Mouse (Mus musculus) MEL (cell line): ENCODE data around the gene Nsun5. TPM values are rescaled to one million over a fixed set of nuclear protein-coding genes. Genes with fewer than 3 reads are reported as not detected.

Source experiments
- DNase-seq: peaks from one replicate; pipeline ENCODE4 v3.0.0; 2011; ENCODE audit warnings: low read depth, low spot score
- H3K27ac ChIP-seq: 2 replicates; pipeline ENCODE4 v1.5.1; 2012; ENCODE audit warnings: low read depth, mild to moderate bottlenecking, control low read depth, low read length, moderate library complexity; ENCODE audit not compliant: control insufficient read depth
- H3K27me3 ChIP-seq, 2 experiments: fragments of 150-350 bp in 1 of 2; sonication (generic) in 1 of 2; 2 replicates each; pipeline ENCODE4 v1.6.1; 2012; ENCODE audit warnings: low read length in 2 of 2, mild to moderate bottlenecking in 2 of 2, improper control_type of control experiment in 1 of 2, moderate library complexity in 1 of 2; ENCODE audit not compliant: insufficient read depth in 2 of 2, control insufficient read depth in 1 of 2
- H3K36me3 ChIP-seq, 2 experiments: 2 replicates each; pipeline ENCODE4 v1.6.1; 2012 to 2014; ENCODE audit warnings: low read length in 2 of 2, improper control_type of control experiment in 1 of 2, inconsistent platforms in 1 of 2, mild to moderate bottlenecking in 1 of 2; ENCODE audit not compliant: insufficient read depth in 2 of 2, control insufficient read depth in 1 of 2
- H3K4me1 ChIP-seq, 2 experiments: fragments of 150-350 bp in 1 of 2; sonication (generic) in 1 of 2; 2 replicates each; pipeline ENCODE4 v1.6.1; 2012; ENCODE audit warnings: low read length in 2 of 2, improper control_type of control experiment in 1 of 2, mild to moderate bottlenecking in 1 of 2; ENCODE audit not compliant: insufficient read depth in 2 of 2, control insufficient read depth in 1 of 2
- H3K4me3 ChIP-seq, 2 experiments: fragments of 150-350 bp in 1 of 2; sonication (generic) in 1 of 2; 2 replicates each; pipeline ENCODE4 v1.5.1; 2012; ENCODE audit warnings: low read depth in 2 of 2, low read length in 2 of 2, mild to moderate bottlenecking in 2 of 2, moderate library complexity in 2 of 2, control low read depth in 1 of 2, improper control_type of control experiment in 1 of 2; ENCODE audit not compliant: control insufficient read depth in 1 of 2, insufficient read depth in 1 of 2
- H3K79me2 ChIP-seq: 2 replicates; pipeline ENCODE4 v1.6.1; 2012; ENCODE audit warnings: mild to moderate bottlenecking, low read length, moderate library complexity; ENCODE audit not compliant: control insufficient read depth, poor library complexity, insufficient read depth
- H3K9ac ChIP-seq: 2 replicates; pipeline ENCODE4 v1.6.1; 2012; ENCODE audit warnings: low read depth, mild to moderate bottlenecking, control low read depth, low read length, moderate library complexity; ENCODE audit not compliant: control insufficient read depth, poor library complexity, severe bottlenecking
- H3K9me3 ChIP-seq: fragments of 150-350 bp; sonication (generic); replicated peaks from 2 replicates; pipeline ENCODE4 v1.6.1; 2012; ENCODE audit warnings: mild to moderate bottlenecking, low read length, improper control_type of control experiment, moderate library complexity; ENCODE audit not compliant: insufficient read depth
- CHD1 ChIP-seq: IDR thresholded peaks from 2 replicates; pipeline ENCODE4 v1.6.1; 2012; ENCODE audit warnings: low read depth, mild to moderate bottlenecking, inconsistent platforms, low read length, improper control_type of control experiment
- CTCF ChIP-seq, 3 experiments: IDR thresholded peaks in 2 of 3; conservative IDR thresholded peaks in 1 of 3; 2 replicates each; pipeline ENCODE4 v1.5.1; 2011 to 2012; ENCODE audit warnings: low read length in 3 of 3, low read depth in 2 of 3, mild to moderate bottlenecking in 2 of 3, improper control_type of control experiment in 1 of 3, inconsistent platforms in 1 of 3, mixed read lengths in 1 of 3, moderate library complexity in 1 of 3; ENCODE audit not compliant: control insufficient read depth in 1 of 3, insufficient read depth in 1 of 3, poor library complexity in 1 of 3, severe bottlenecking in 1 of 3
- ETS1 ChIP-seq: IDR thresholded peaks from 2 replicates; pipeline ENCODE4 v1.6.1; 2012; ENCODE audit warnings: low read depth, mild to moderate bottlenecking, inconsistent platforms, low read length, improper control_type of control experiment, moderate library complexity
- HCFC1 ChIP-seq: IDR thresholded peaks from 2 replicates; pipeline ENCODE4 v1.6.1; 2012; ENCODE audit warnings: low read depth, mild to moderate bottlenecking, inconsistent platforms, low read length, improper control_type of control experiment, moderate library complexity
- JUND ChIP-seq: IDR thresholded peaks from 2 replicates; pipeline ENCODE4 v1.6.1; 2011; ENCODE audit warnings: low read depth, mild to moderate bottlenecking, improper control_type of control experiment, low read length
- MAX ChIP-seq: IDR thresholded peaks from 2 replicates; pipeline ENCODE4 v1.6.1; 2011; ENCODE audit warnings: low read length, improper control_type of control experiment
- MYB ChIP-seq: IDR thresholded peaks from 2 replicates; pipeline ENCODE4 v1.6.1; 2011; ENCODE audit warnings: mild to moderate bottlenecking, low read depth, low read length, improper control_type of control experiment
- MYC ChIP-seq: IDR thresholded peaks from 2 replicates; pipeline ENCODE4 v1.6.1; 2011; ENCODE audit warnings: low read depth, mild to moderate bottlenecking, low read length, improper control_type of control experiment, moderate library complexity
- POLR2A ChIP-seq, 2 experiments: IDR thresholded peaks; 2 replicates each; pipeline ENCODE4 v1.6.1; 2011 to 2012; ENCODE audit warnings: low read length in 2 of 2, mild to moderate bottlenecking in 2 of 2, control low read depth in 1 of 2, improper control_type of control experiment in 1 of 2, low read depth in 1 of 2, moderate library complexity in 1 of 2; ENCODE audit not compliant: control insufficient read depth in 1 of 2, insufficient read depth in 1 of 2, poor library complexity in 1 of 2
- POLR2AphosphoS2 ChIP-seq: IDR thresholded peaks from 2 replicates; pipeline ENCODE4 v1.6.1; 2011; ENCODE audit warnings: low read length, improper control_type of control experiment
- RCOR1 ChIP-seq: IDR thresholded peaks from 2 replicates; pipeline ENCODE4 v1.6.1; 2012; ENCODE audit warnings: low read depth, mild to moderate bottlenecking, inconsistent platforms, low read length, improper control_type of control experiment
- SIN3A ChIP-seq: IDR thresholded peaks from 2 replicates; pipeline ENCODE4 v1.6.1; 2012; ENCODE audit warnings: low read length, improper control_type of control experiment, inconsistent platforms
- TBP ChIP-seq: IDR thresholded peaks from 2 replicates; pipeline ENCODE4 v1.8.0; 2011; ENCODE audit warnings: low read depth, low read length, improper control_type of control experiment
- TCF12 ChIP-seq: IDR thresholded peaks from 2 replicates; pipeline ENCODE4 v1.6.1; 2014; ENCODE audit warnings: low read depth, mild to moderate bottlenecking, inconsistent platforms, low read length, improper control_type of control experiment, moderate library complexity
- UBTF ChIP-seq: IDR thresholded peaks from 2 replicates; pipeline ENCODE4 v1.6.1; 2012; ENCODE audit warnings: low read depth, mild to moderate bottlenecking, inconsistent platforms, low read length, improper control_type of control experiment, moderate library complexity, borderline replicate concordance; ENCODE audit not compliant: insufficient read depth
- USF1 ChIP-seq: IDR thresholded peaks from 2 replicates; pipeline ENCODE4 v1.6.1; 2014; ENCODE audit warnings: low read depth, mild to moderate bottlenecking, inconsistent platforms, low read length, improper control_type of control experiment, moderate library complexity
- USF2 ChIP-seq, 2 experiments: IDR thresholded peaks; 2 replicates each; pipeline ENCODE4 v1.6.1; 2011 to 2012; ENCODE audit warnings: improper control_type of control experiment in 2 of 2, low read length in 2 of 2, borderline replicate concordance in 1 of 2, inconsistent platforms in 1 of 2, low read depth in 1 of 2, mild to moderate bottlenecking in 1 of 2; ENCODE audit not compliant: insufficient read depth in 1 of 2
- ZMIZ1 ChIP-seq: IDR thresholded peaks from 2 replicates; pipeline ENCODE4 v1.6.1; 2012; ENCODE audit warnings: low read depth, mild to moderate bottlenecking, inconsistent platforms, low read length, improper control_type of control experiment, moderate library complexity
- polyA plus RNA-seq, 2 experiments: library from polyadenylated mRNA; stranded (reverse) in 1 of 2; unstranded in 1 of 2; fragments of >175 nt in 1 of 2; fragments of >200 nt in 1 of 2; gene quantifications; 2 replicates each; pipeline versions ENCODE4 v1.2.1 to v1.2.4; 2012; ENCODE audit warnings: low replicate concordance in 2 of 2, low read depth in 1 of 2; ENCODE audit not compliant: insufficient read length in 2 of 2, insufficient read depth in 1 of 2, missing spikeins in 1 of 2
- total RNA-seq: library from RNA; depleted of rRNA; stranded (reverse); fragments of 300-350 nt; gene quantifications from 2 replicates; pipeline ENCODE4 v1.2.3, GENCODE M21; 2012

Gene Nsun5
- total and polyA plus RNA-seq, 3 experiments = 90.0 to 178 (median 97.5) TPM

- TF ChIP-seq TBP (peak; percentile 59; the same call in 1 of the 2 replicates), POLR2AphosphoS2 (no peak), ETS1 (peak; percentile 38; the same call in 1 of the 2 replicates), MYB (0 out of 2 replicates have a peak, but pooled peaks have one; percentile 51), MAX (0 out of 2 replicates have a peak, but pooled peaks have one; percentile 24), CTCF (IDR thresholded peaks at IDR 0.05 in 2 of 3, conservative IDR thresholded peaks at IDR 0.05 in 1 of 3; ENCODE audit: control insufficient read depth in 1 of 3, insufficient read depth in 1 of 3, low read depth in 2 of 3, low read length in 3 of 3, poor library complexity in 1 of 3, severe bottlenecking in 1 of 3) (peak; percentile 61 to 86 (median 80)), CHD1 (no peak), TCF12 (peak; percentile 66), RCOR1 (peak; percentile 59), POLR2A (IDR thresholded peaks at IDR 0.05; ENCODE audit: control insufficient read depth in 1 of 2, insufficient read depth in 1 of 2, low read depth in 1 of 2, low read length in 2 of 2, poor library complexity in 1 of 2) (no peak), USF1 (no peak), ZMIZ1 (no peak), JUND (no peak), UBTF (no peak), MYC (peak; percentile 74; the same call in 1 of the 2 replicates), USF2 (IDR thresholded peaks at IDR 0.05; ENCODE audit: borderline replicate concordance in 1 of 2, insufficient read depth in 1 of 2, low read depth in 1 of 2, low read length in 2 of 2) (no peak)
Measured at GRCm38 (mm10) chr5:135395826-135396225, 26.1 kb downstream of the Nsun5 start (continued).

GRCm38 (mm10) chr5:135399382-135399781 is 29.6 kb downstream of the Nsun5 start:
- DNase-seq = no peak
- H3K27ac ChIP-seq = no peak overlapping the region
- H3K4me3 ChIP-seq = no peak overlapping the region
- peaks cover 0 to 11% of the 10 kb centered on the region in 2 experiments; a peak in 2 of 4 replicates for H3K36me3 ChIP-seq
- peaks cover 3% of the 10 kb centered on the region; the same call in 1 of the 2 replicates for H3K79me2 ChIP-seq
- no peaks in the 10 kb centered on the region for H3K9me3 ChIP-seq
- H3K4me1 ChIP-seq = peaks cover 6 to 18% of the 10 kb centered on the region in 2 experiments; a peak in 3 of 4 replicates
- H3K9ac ChIP-seq = no peak overlapping the region
- TF ChIP-seq SIN3A = no peak
- no peak for TF ChIP-seq ZMIZ1
- TF ChIP-seq HCFC1 = no peak
- no peak for TF ChIP-seq CTCF (IDR thresholded peaks at IDR 0.05 in 2 of 3, conservative IDR thresholded peaks at IDR 0.05 in 1 of 3; ENCODE audit: control insufficient read depth in 1 of 3, insufficient read depth in 1 of 3, low read depth in 2 of 3, low read length in 3 of 3, poor library complexity in 1 of 3, severe bottlenecking in 1 of 3)
- no peak for TF ChIP-seq USF2 (IDR thresholded peaks at IDR 0.05; ENCODE audit: borderline replicate concordance in 1 of 2, insufficient read depth in 1 of 2, low read depth in 1 of 2, low read length in 2 of 2)
- TF ChIP-seq TCF12 = no peak
- TF ChIP-seq USF1 = no peak
- no peak for TF ChIP-seq MYC
- no peaks in the 10 kb centered on the region for H3K27me3 ChIP-seq
